Mouse (Mus musculus): ENCODE measurements around the gene Sirt1. TPM values are rescaled to one million over a fixed set of nuclear protein-coding genes. Genes with fewer than 3 reads are reported as not detected.

Gene Sirt1
- total and polyA plus RNA-seq, 3 experiments = 9.1 to 19.8 TPM; not detected in 1

DNA sequence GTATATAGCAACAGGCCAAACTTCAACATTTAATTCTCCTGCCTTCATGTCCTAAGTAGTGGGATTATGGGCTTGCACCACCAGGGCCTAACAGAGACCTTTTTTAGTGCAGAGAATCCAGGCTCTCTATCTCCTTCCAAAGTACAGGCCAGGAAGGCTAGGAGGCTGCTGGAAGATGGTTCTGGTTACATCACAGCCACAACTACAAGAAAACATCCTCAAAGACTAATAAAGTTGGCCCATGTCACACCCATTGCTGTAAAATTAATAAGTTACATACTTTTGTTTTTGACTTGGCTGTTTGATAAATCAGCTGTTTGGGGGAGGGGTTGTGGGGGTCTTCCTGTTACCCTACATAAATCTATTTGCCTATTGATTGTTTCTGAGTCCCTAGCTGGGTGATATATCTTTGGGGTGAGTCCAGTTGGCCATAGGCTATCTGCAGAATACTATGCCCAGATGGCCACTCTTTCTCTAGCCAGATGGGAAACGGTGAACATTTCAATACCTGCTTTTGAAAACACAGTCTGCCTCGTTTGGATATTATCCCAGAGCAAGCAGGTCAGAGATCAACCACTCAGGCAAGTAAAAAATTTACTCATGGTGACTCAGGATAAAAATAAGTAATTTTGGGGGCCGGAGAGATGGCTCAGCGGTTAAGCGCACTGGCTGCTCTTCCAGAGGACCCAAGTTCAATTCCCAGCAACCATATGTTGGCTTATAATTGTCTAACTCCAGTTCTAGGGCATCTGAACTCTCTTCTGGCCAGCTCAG is 21.4 kb upstream of the Sirt1 start:
- Histone ChIP-seq H3K27ac (ENCODE audit: control insufficient read depth, low read depth, low read length) (no peak overlapping the region), H3K9ac (ENCODE audit: control insufficient read depth, low read depth, low read length, poor library complexity, severe bottlenecking) (no peak overlapping the region), H3K36me3 (ENCODE audit: control insufficient read depth in 1 of 2, insufficient read depth in 2 of 2, low read length in 2 of 2) (no peaks in the 10 kb centered on the region), H3K9me3 (replicated peaks; ENCODE audit: insufficient read depth, low read length) (no peaks in the 10 kb centered on the region), H3K4me1 (ENCODE audit: control insufficient read depth in 1 of 2, insufficient read depth in 2 of 2, low read length in 2 of 2) (no peaks in the 10 kb centered on the region), H3K4me3 (ENCODE audit: control insufficient read depth in 1 of 2, insufficient read depth in 1 of 2, low read depth in 2 of 2, low read length in 2 of 2) (no peak overlapping the region), H3K27me3 (ENCODE audit: control insufficient read depth in 1 of 2, insufficient read depth in 2 of 2, low read length in 2 of 2) (no peaks in the 10 kb centered on the region), H3K79me2 (ENCODE audit: control insufficient read depth, insufficient read depth, low read length, poor library complexity) (no peaks in the 10 kb centered on the region)
- TF ChIP-seq ETS1 (IDR thresholded peaks at IDR 0.05; ENCODE audit: low read depth, low read length) (no peak), POLR2AphosphoS2 (IDR thresholded peaks at IDR 0.05; ENCODE audit: low read length) (no peak), POLR2A (IDR thresholded peaks at IDR 0.05; ENCODE audit: control insufficient read depth in 1 of 2, insufficient read depth in 1 of 2, low read depth in 1 of 2, low read length in 2 of 2, poor library complexity in 1 of 2) (no peak), GATA1 (IDR thresholded peaks at IDR 0.05; ENCODE audit: low read depth, low read length) (no peak), GABPA (IDR thresholded peaks at IDR 0.05; ENCODE audit: low read depth, low read length) (no peak), MAZ (IDR thresholded peaks at IDR 0.05; ENCODE audit: low read depth, low read length) (no peak)
- no peak for DNase-seq (ENCODE audit: low read depth, low spot score)

DNA sequence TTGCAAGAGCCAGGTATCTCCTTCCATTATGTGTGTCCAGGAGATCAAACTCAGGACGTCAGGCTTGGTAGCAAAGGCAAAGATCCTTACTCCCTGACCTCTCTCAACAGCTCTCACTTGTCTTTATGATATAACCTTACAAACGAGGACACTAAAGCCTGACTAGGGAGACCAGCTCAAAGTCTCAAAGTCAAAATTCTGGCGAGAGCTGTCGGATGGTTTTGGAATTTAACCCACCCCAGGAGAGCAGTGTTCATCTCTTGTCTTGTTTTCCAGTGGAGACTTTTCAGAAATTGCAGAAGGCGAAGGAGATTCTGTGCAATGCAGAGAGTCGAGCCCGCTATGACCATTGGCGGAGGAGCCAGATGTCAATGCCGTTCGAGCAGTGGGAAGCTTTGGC is 15.5 kb upstream of the Sirt1 start:
- no peak for DNase-seq (ENCODE audit: low read depth, low spot score)
- H3K79me2 ChIP-seq (ENCODE audit: control insufficient read depth, insufficient read depth, low read length, poor library complexity) = no peaks in the 10 kb centered on the region
- no peak overlapping the region for H3K4me3 ChIP-seq (ENCODE audit: control insufficient read depth in 1 of 2, insufficient read depth in 1 of 2, low read depth in 2 of 2, low read length in 2 of 2)

DNA sequence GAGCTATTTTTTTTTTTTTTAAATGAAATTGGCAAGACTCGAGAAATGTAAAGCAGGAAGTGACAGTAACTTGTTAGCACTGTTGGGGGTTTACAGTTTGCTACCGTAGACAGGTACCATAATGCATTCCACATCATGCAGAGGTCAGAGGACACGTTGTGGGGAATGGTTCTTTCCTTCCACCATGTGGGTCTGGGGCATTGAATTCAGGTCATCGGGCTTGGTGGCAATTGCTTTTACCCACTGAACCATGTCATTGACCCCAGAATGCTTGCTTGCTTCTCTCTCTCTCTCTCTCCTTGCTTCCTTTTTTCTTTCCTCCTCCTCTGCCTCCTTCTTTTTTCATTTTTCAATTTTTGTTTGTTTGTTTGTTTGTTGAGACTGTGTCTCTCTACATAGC is 7.4 kb upstream of the Sirt1 start:
- no peak for DNase-seq (ENCODE audit: low read depth, low spot score)
- Histone ChIP-seq H3K27me3 (ENCODE audit: control insufficient read depth in 1 of 2, insufficient read depth in 2 of 2, low read length in 2 of 2) (no peaks in the 10 kb centered on the region), H3K4me1 (ENCODE audit: control insufficient read depth in 1 of 2, insufficient read depth in 2 of 2, low read length in 2 of 2) (peaks cover 0 to 3% of the 10 kb centered on the region in 2 experiments; a peak in 1 of 4 replicates)
- TF ChIP-seq NELFE (IDR thresholded peaks at IDR 0.05; ENCODE audit: low read depth, low read length) (no peak), GATA1 (IDR thresholded peaks at IDR 0.05; ENCODE audit: low read depth, low read length) (no peak), SMC3 (IDR thresholded peaks at IDR 0.05; ENCODE audit: low read depth, low read length) (no peak), RAD21 (IDR thresholded peaks at IDR 0.05; ENCODE audit: low read depth, low read length) (no peak), SIN3A (IDR thresholded peaks at IDR 0.05; ENCODE audit: low read length) (no peak), USF2 (IDR thresholded peaks at IDR 0.05; ENCODE audit: borderline replicate concordance in 1 of 2, insufficient read depth in 1 of 2, low read depth in 1 of 2, low read length in 2 of 2) (no peak), ETS1 (IDR thresholded peaks at IDR 0.05; ENCODE audit: low read depth, low read length) (no peak), ZNF384 (IDR thresholded peaks at IDR 0.05; ENCODE audit: low read depth, low read length) (no peak), ZKSCAN1 (IDR thresholded peaks at IDR 0.05; ENCODE audit: low read depth, low read length) (no peak), POLR2A (IDR thresholded peaks at IDR 0.05; ENCODE audit: control insufficient read depth in 1 of 2, insufficient read depth in 1 of 2, low read depth in 1 of 2, low read length in 2 of 2, poor library complexity in 1 of 2) (no peak), CTCF (IDR thresholded peaks at IDR 0.05 in 2 of 3, conservative IDR thresholded peaks at IDR 0.05 in 1 of 3; ENCODE audit: control insufficient read depth in 1 of 3, insufficient read depth in 1 of 3, low read depth in 2 of 3, low read length in 3 of 3, poor library complexity in 1 of 3, severe bottlenecking in 1 of 3) (no peak), UBTF (IDR thresholded peaks at IDR 0.05; ENCODE audit: borderline replicate concordance, insufficient read depth, low read depth, low read length) (no peak), BHLHE40 (IDR thresholded peaks at IDR 0.05; ENCODE audit: borderline replicate concordance, low read depth, low read length) (no peak), JUND (IDR thresholded peaks at IDR 0.05; ENCODE audit: low read depth, low read length) (no peak)

More for the DNA sequence above, 15.5 kb upstream of the Sirt1 start:
- H3K9ac ChIP-seq (ENCODE audit: control insufficient read depth, low read depth, low read length, poor library complexity, severe bottlenecking) = no peak overlapping the region
- no peaks in the 10 kb centered on the region for H3K9me3 ChIP-seq (replicated peaks; ENCODE audit: insufficient read depth, low read length)
- no peaks in the 10 kb centered on the region for H3K36me3 ChIP-seq (ENCODE audit: control insufficient read depth in 1 of 2, insufficient read depth in 2 of 2, low read length in 2 of 2)
- H3K27me3 ChIP-seq (ENCODE audit: control insufficient read depth in 1 of 2, insufficient read depth in 2 of 2, low read length in 2 of 2) = no peaks in the 10 kb centered on the region
- TF ChIP-seq KAT2A (conservative IDR thresholded peaks at IDR 0.05; ENCODE audit: low read depth, low read length) (no peak), CHD2 (IDR thresholded peaks at IDR 0.05; ENCODE audit: low read length) (no peak), RCOR1 (IDR thresholded peaks at IDR 0.05; ENCODE audit: low read depth, low read length) (no peak), TBP (IDR thresholded peaks at IDR 0.05; ENCODE audit: low read depth, low read length) (no peak), USF2 (IDR thresholded peaks at IDR 0.05; ENCODE audit: borderline replicate concordance in 1 of 2, insufficient read depth in 1 of 2, low read depth in 1 of 2, low read length in 2 of 2) (no peak), NRF1 (IDR thresholded peaks at IDR 0.05; ENCODE audit: insufficient read depth, low read depth, low read length, poor library complexity, severe bottlenecking) (no peak), EP300 (IDR thresholded peaks at IDR 0.05; ENCODE audit: low read depth in 1 of 2, low read length in 2 of 2) (no peak), MAFK (IDR thresholded peaks at IDR 0.05; ENCODE audit: borderline replicate concordance, low read depth, low read length) (no peak), MAZ (IDR thresholded peaks at IDR 0.05; ENCODE audit: low read depth, low read length) (no peak), ELF1 (IDR thresholded peaks at IDR 0.05; ENCODE audit: low read depth, low read length) (no peak), E2F4 (IDR thresholded peaks at IDR 0.05; ENCODE audit: borderline replicate concordance, low read depth, low read length) (no peak), GATA1 (IDR thresholded peaks at IDR 0.05; ENCODE audit: low read depth, low read length) (no peak), RAD21 (IDR thresholded peaks at IDR 0.05; ENCODE audit: low read depth, low read length) (no peak), USF1 (IDR thresholded peaks at IDR 0.05; ENCODE audit: low read depth, low read length) (no peak), MYB (IDR thresholded peaks at IDR 0.05; ENCODE audit: low read depth, low read length) (no peak), MAX (IDR thresholded peaks at IDR 0.05; ENCODE audit: low read length) (no peak), UBTF (IDR thresholded peaks at IDR 0.05; ENCODE audit: borderline replicate concordance, insufficient read depth, low read depth, low read length) (no peak), SMC3 (IDR thresholded peaks at IDR 0.05; ENCODE audit: low read depth, low read length) (no peak), MXI1 (IDR thresholded peaks at IDR 0.05; ENCODE audit: low read depth, low read length) (no peak), CTCF (IDR thresholded peaks at IDR 0.05 in 2 of 3, conservative IDR thresholded peaks at IDR 0.05 in 1 of 3; ENCODE audit: control insufficient read depth in 1 of 3, insufficient read depth in 1 of 3, low read depth in 2 of 3, low read length in 3 of 3, poor library complexity in 1 of 3, severe bottlenecking in 1 of 3) (no peak)
- H3K4me1 ChIP-seq (ENCODE audit: control insufficient read depth in 1 of 2, insufficient read depth in 2 of 2, low read length in 2 of 2) = no peaks in the 10 kb centered on the region
- no peak overlapping the region for H3K27ac ChIP-seq (ENCODE audit: control insufficient read depth, low read depth, low read length)

More for the DNA sequence above, 7.4 kb upstream of the Sirt1 start:
- no peaks in the 10 kb centered on the region; a peak in 1 of 4 replicates for H3K36me3 ChIP-seq (ENCODE audit: control insufficient read depth in 1 of 2, insufficient read depth in 2 of 2, low read length in 2 of 2)
- H3K27ac ChIP-seq (ENCODE audit: control insufficient read depth, low read depth, low read length) = no peak overlapping the region
- H3K9me3 ChIP-seq (replicated peaks; ENCODE audit: insufficient read depth, low read length) = no peaks in the 10 kb centered on the region
- H3K4me3 ChIP-seq (ENCODE audit: control insufficient read depth in 1 of 2, insufficient read depth in 1 of 2, low read depth in 2 of 2, low read length in 2 of 2) = no peak overlapping the region
- H3K9ac ChIP-seq (ENCODE audit: control insufficient read depth, low read depth, low read length, poor library complexity, severe bottlenecking) = no peak overlapping the region
- H3K79me2 ChIP-seq (ENCODE audit: control insufficient read depth, insufficient read depth, low read length, poor library complexity) = no peaks in the 10 kb centered on the region
